9 mouse cellular contexts compared by ENCODE assay signal in genomic region chr7:70346010-70346536, GRCm38 (mm10). TPM values are rescaled to one million over a fixed set of nuclear protein-coding genes. Genes with fewer than 3 reads are reported as not detected.
DNase-seq lines count a peak whose midpoint lies in the region; ATAC-seq and TF ChIP-seq lines count a peak whose summit lies in the region.
"Had no signal": no experiment of that assay in that cellular context is flagged by ENCODE, and none has a peak within 500 bp of the region (broad histone marks: within the 10 kb centered on the region; RNA-seq: fewer than 3 reads in every experiment).

No protein-coding gene starts in this region.

- peak; percentile 46 for TF ChIP-seq CTCF in lung, adult 2 months (IDR thresholded peaks at IDR 0.05; ENCODE audit: insufficient read depth, low read length)

- peak overlapping the region; percentile 98 for H3K27ac ChIP-seq in embryonic facial prominence, embryonic 12.5 days
- 0 out of 2 replicates have a peak overlapping the region, but pooled peaks have one; percentile 24 for H3K27ac ChIP-seq in heart, embryonic 13.5 days (replicated peaks)
- peak overlapping the region; percentile 98 for H3K27ac ChIP-seq in kidney, embryonic 14.5 days (ENCODE audit: low read depth, low read length)

- no peak for ATAC-seq in embryonic facial prominence, embryonic 12.5 days (ENCODE audit: insufficient number of reproducible peaks, insufficient read depth, low FRiP score, low TSS enrichment)
- peak; percentile 64; the same call in 1 of the 2 replicates for ATAC-seq in heart, embryonic 13.5 days (ENCODE audit: extremely low read depth, insufficient number of reproducible peaks, low FRiP score, low TSS enrichment)
- ATAC-seq in kidney, embryonic 14.5 days (ENCODE audit: low FRiP score, low TSS enrichment), result peak; percentile 69

- no peak for TF ChIP-seq POLR2A in lung, adult 2 months (IDR thresholded peaks at IDR 0.05; ENCODE audit: borderline replicate concordance, extremely low read depth, low read depth, low read length)

- H3K9ac ChIP-seq in embryonic facial prominence, embryonic 12.5 days, result peak overlapping the region; percentile 47
- H3K9ac ChIP-seq in heart, embryonic 13.5 days, result peak overlapping the region; percentile 69
- H3K9ac ChIP-seq in kidney, embryonic 14.5 days (ENCODE audit: low read depth, low read length), result peak overlapping the region; percentile 95

- H3K4me3 ChIP-seq in embryonic facial prominence, embryonic 12.5 days, result peak overlapping the region; percentile 34
- H3K4me3 ChIP-seq in heart, embryonic 13.5 days, result peak overlapping the region; percentile 52
- peak overlapping the region; percentile 71 for H3K4me3 ChIP-seq in kidney, embryonic 14.5 days (ENCODE audit: low read length)
- peak overlapping the region; percentile 63 for H3K4me3 ChIP-seq in lung, adult 2 months (replicated peaks; ENCODE audit: extremely low read depth, low read depth, low read length)

- DNase-seq in ovary, adult 18-20 months (ENCODE audit: low spot score), result peak; percentile 76
- DNase-seq in ovary, postnatal 14 days (ENCODE audit: low spot score), result no peak
- DNase-seq in lung, adult 2 months, result peak; percentile 68
- DNase-seq in ovary, postnatal 10 days (ENCODE audit: low spot score), result peak; percentile 59
- no peak for DNase-seq in MN1 (ENCODE audit: low spot score)

- WGBS in embryonic facial prominence, embryonic 12.5 days, result under 1% methylated on average over 35 of the region's 35 CpGs
- 2% methylated on average over 35 of the region's 35 CpGs for WGBS in heart, embryonic 13.5 days
- under 1% methylated on average over 35 of the region's 35 CpGs for WGBS in kidney, embryonic 14.5 days
- under 1% methylated on average over 35 of the region's 35 CpGs for WGBS in lung, adult 2 months

- no peaks in the 10 kb centered on the region for H3K9me3 ChIP-seq in embryonic facial prominence, embryonic 12.5 days
- no peaks in the 10 kb centered on the region for H3K9me3 ChIP-seq in heart, embryonic 13.5 days
- no peaks in the 10 kb centered on the region for H3K9me3 ChIP-seq in kidney, embryonic 14.5 days (ENCODE audit: control insufficient read depth, low read length)

- H3K4me1 ChIP-seq in embryonic facial prominence, embryonic 12.5 days, result peaks cover 57% of the 10 kb centered on the region
- H3K4me1 ChIP-seq in heart, embryonic 13.5 days, result peaks cover 47% of the 10 kb centered on the region
- peaks cover 48% of the 10 kb centered on the region for H3K4me1 ChIP-seq in kidney, embryonic 14.5 days (ENCODE audit: control insufficient read depth, insufficient read depth, low read length)
- H3K4me1 ChIP-seq in lung, adult 2 months (ENCODE audit: control insufficient read depth, insufficient read depth, low read length), result peaks cover 2% of the 10 kb centered on the region

- no peaks in the 10 kb centered on the region for H3K36me3 ChIP-seq in embryonic facial prominence, embryonic 12.5 days
- H3K36me3 ChIP-seq in heart, embryonic 13.5 days, result no peaks in the 10 kb centered on the region
- peaks cover 38% of the 10 kb centered on the region; the same call in 1 of the 2 replicates for H3K36me3 ChIP-seq in kidney, embryonic 14.5 days (ENCODE audit: control insufficient read depth, insufficient read depth, low read length)

- H3K27me3 ChIP-seq in embryonic facial prominence, embryonic 12.5 days, result peaks cover 34% of the 10 kb centered on the region
- peaks cover 93% of the 10 kb centered on the region for H3K27me3 ChIP-seq in heart, embryonic 13.5 days (replicated peaks)
- H3K27me3 ChIP-seq in kidney, embryonic 14.5 days (ENCODE audit: control insufficient read depth, insufficient read depth, low read length), result no peaks in the 10 kb centered on the region
- H3K27me3 ChIP-seq: CH12.LX had no signal

- H3K4me2 ChIP-seq in embryonic facial prominence, embryonic 12.5 days (replicated peaks), result peak overlapping the region; percentile 82
- H3K4me2 ChIP-seq in heart, embryonic 13.5 days, result peak overlapping the region; percentile 83
- peak overlapping the region; percentile 78 for H3K4me2 ChIP-seq in kidney, embryonic 14.5 days (replicated peaks; ENCODE audit: low read depth, low read length)

RNA-seq across cellular contexts. Expression of gene Nr2f2, which starts 20.5 kb away (rescaled TPM):
- 96.9 and 99.0 TPM in 2 replicates for polyA plus RNA-seq in embryonic facial prominence, embryonic 12.5 days (2016; fragmentation: Nextera tagmentation; extraction: Ambion mirVana)
- polyA plus RNA-seq in heart, embryonic 13.5 days (2015; fragmentation: Nextera tagmentation; extraction: Ambion mirVana), result 24.5 and 27.3 TPM in 2 replicates
- polyA plus RNA-seq in kidney, embryonic 14.5 days (2014; fragmentation: Nextera tagmentation; extraction: Ambion mirVana), result 310 and 320 TPM in 2 replicates
- 231 and 263 TPM in 2 replicates for polyA plus RNA-seq in lung, adult 2 months (2012; rRNA removed)

Comparison
In these comparisons a context has a peak if more than half of its experiments do, and no peak if none do; other contexts are left out.
1. DNase-seq: peak in ovary, adult 18-20 months (single experiment), lung, adult 2 months (single experiment) and ovary, postnatal 10 days (single experiment); none in ovary, postnatal 14 days (single experiment) and MN1 (single experiment).
2. H3K27ac ChIP-seq: peak in every context shown above with its lines; median percentile 98 in embryonic facial prominence, embryonic 12.5 days; 98 in kidney, embryonic 14.5 days; 24 in heart, embryonic 13.5 days.
3. Peak in every context shown above with its lines, with median percentiles within 50 percentile points of each other: H3K4me2 ChIP-seq, H3K4me3 ChIP-seq and H3K9ac ChIP-seq.